Mouse (Mus musculus): ENCODE measurements around the gene Racgap1.

Racgap1 gene

GRCm38 (mm10) chr15:99651163-99651872 is at the start of gene Racgap1:
Gene Racgap1 (minus strand): TSS chr15:99651656.
- DNase-seq (ENCODE audit: low spot score in 2 of 2), result peak; percentile 94 to 95

- no peak for DNase-seq (ENCODE audit: low spot score in 2 of 2)
Measured at GRCm38 (mm10) chr15:99700219-99701106, 49.0 kb upstream of the Racgap1 start.

GRCm38 (mm10) chr15:99699715-99700114 is 48.3 kb upstream of the Racgap1 start:
- DNase-seq (ENCODE audit: low spot score in 2 of 2), result no peak

- no peak for DNase-seq (ENCODE audit: low spot score in 2 of 2)
Measured at GRCm38 (mm10) chr15:99698533-99699085, 47.2 kb upstream of the Racgap1 start.

- no peak for DNase-seq (ENCODE audit: low spot score in 2 of 2)
Measured at GRCm38 (mm10) chr15:99697309-99697708, 45.9 kb upstream of the Racgap1 start.

- DNase-seq (ENCODE audit: low spot score in 2 of 2), result no peak
Measured at GRCm38 (mm10) chr15:99691976-99692375, 40.5 kb upstream of the Racgap1 start.

- DNase-seq (ENCODE audit: low spot score in 2 of 2), result no peak
Measured at GRCm38 (mm10) chr15:99690924-99691323, 39.5 kb upstream of the Racgap1 start.

GRCm38 (mm10) chr15:99688712-99689111 is 37.3 kb upstream of the Racgap1 start:
- DNase-seq (ENCODE audit: low spot score in 2 of 2), result peak in 1 of 2 experiments; percentile 47

GRCm38 (mm10) chr15:99684156-99684555 is 32.7 kb upstream of the Racgap1 start:
- no peak for DNase-seq (ENCODE audit: low spot score in 2 of 2)

GRCm38 (mm10) chr15:99682880-99683279 is 31.4 kb upstream of the Racgap1 start:
- no peak for DNase-seq (ENCODE audit: low spot score in 2 of 2)

- no peak for DNase-seq (ENCODE audit: low spot score in 2 of 2)
Measured at GRCm38 (mm10) chr15:99679008-99679407, 27.6 kb upstream of the Racgap1 start.

- DNase-seq (ENCODE audit: low spot score in 2 of 2), result no peak
Measured at GRCm38 (mm10) chr15:99678063-99678800, 26.8 kb upstream of the Racgap1 start.

- DNase-seq (ENCODE audit: low spot score in 2 of 2), result peak; percentile 44 to 63
Measured at GRCm38 (mm10) chr15:99677089-99677488, 25.6 kb upstream of the Racgap1 start.

GRCm38 (mm10) chr15:99674866-99675265 is 23.4 kb upstream of the Racgap1 start:
- DNase-seq (ENCODE audit: low spot score in 2 of 2), result no peak

- no peak for DNase-seq (ENCODE audit: low spot score in 2 of 2)
Measured at GRCm38 (mm10) chr15:99671783-99672182, 20.3 kb upstream of the Racgap1 start.

- DNase-seq (ENCODE audit: low spot score in 2 of 2), result no peak
Measured at GRCm38 (mm10) chr15:99670964-99671670, 19.7 kb upstream of the Racgap1 start.

- DNase-seq (ENCODE audit: low spot score in 2 of 2), result peak; percentile 63 to 70
Measured at GRCm38 (mm10) chr15:99670154-99670821, 18.8 kb upstream of the Racgap1 start, which contains the start of gene Asic1. Gene Asic1 (plus strand): TSS chr15:99670368.

GRCm38 (mm10) chr15:99669392-99669791 is 17.9 kb upstream of the Racgap1 start:
- no peak for DNase-seq (ENCODE audit: low spot score in 2 of 2)

- peak in 1 of 2 experiments; percentile 78 for DNase-seq (ENCODE audit: low spot score in 2 of 2)
Measured at GRCm38 (mm10) chr15:99668881-99669280, 17.4 kb upstream of the Racgap1 start.

GRCm38 (mm10) chr15:99667544-99667943 is 16.1 kb upstream of the Racgap1 start:
- DNase-seq (ENCODE audit: low spot score in 2 of 2), result no peak
